Mouse (Mus musculus): ENCODE data around the gene 2310011J03Rik. TPM values are rescaled to one million over a fixed set of nuclear protein-coding genes. Genes with fewer than 3 reads are reported as not detected.

2310011J03Rik gene
- polyA plus RNA-seq, 1 experiment from 2014 or later, result 33.4 TPM

Small RNA genes lying within 50 kb of the gene (microRNA-seq; reads per million reads assigned to microRNA genes)
- gene Mir6911, result 2.3 reads per million, percentile 5 among the genes with 10 or more reads in this experiment

Other genes starting within 250 kb of the 2310011J03Rik start
- gene Sbno2, start 215.0 kb downstream of the 2310011J03Rik start, polyA plus RNA-seq (2015; fragmentation: Nextera tagmentation; extraction: Ambion mirVana), result 13.4 and 15.3 TPM in 2 replicates
- 17.7 and 20.7 TPM in 2 replicates for gene Stk11, start 204.7 kb downstream of the 2310011J03Rik start, polyA plus RNA-seq (2015; fragmentation: Nextera tagmentation; extraction: Ambion mirVana)
- gene Atp5d, start 181.9 kb downstream of the 2310011J03Rik start, polyA plus RNA-seq (2015; fragmentation: Nextera tagmentation; extraction: Ambion mirVana), result 391 and 394 TPM in 2 replicates
- 40.6 and 45.3 TPM in 2 replicates for gene Cbarp, start 179.7 kb downstream of the 2310011J03Rik start, polyA plus RNA-seq (2015; fragmentation: Nextera tagmentation; extraction: Ambion mirVana)
- 35.9 and 40.6 TPM in 2 replicates for gene Midn, start 172.3 kb downstream of the 2310011J03Rik start, polyA plus RNA-seq (2015; fragmentation: Nextera tagmentation; extraction: Ambion mirVana)
- 354 and 412 TPM in 2 replicates for gene Cirbp, start 154.6 kb downstream of the 2310011J03Rik start, polyA plus RNA-seq (2015; fragmentation: Nextera tagmentation; extraction: Ambion mirVana)
- 11.9 and 14.5 TPM in 2 replicates for gene 1600002K03Rik, start 147.6 kb downstream of the 2310011J03Rik start, polyA plus RNA-seq (2015; fragmentation: Nextera tagmentation; extraction: Ambion mirVana)
- 34.5 and 41.3 TPM in 2 replicates for gene Efna2, start 141.1 kb downstream of the 2310011J03Rik start, polyA plus RNA-seq (2015; fragmentation: Nextera tagmentation; extraction: Ambion mirVana)
- gene Mum1, start 94.1 kb downstream of the 2310011J03Rik start, polyA plus RNA-seq (2015; fragmentation: Nextera tagmentation; extraction: Ambion mirVana), result 91.4 and 98.4 TPM in 2 replicates
- 244 and 265 TPM in 2 replicates for gene Ndufs7, start 71.4 kb downstream of the 2310011J03Rik start, polyA plus RNA-seq (2015; fragmentation: Nextera tagmentation; extraction: Ambion mirVana)
- 20.9 and 22.3 TPM in 2 replicates for gene Gamt, start 59.5 kb downstream of the 2310011J03Rik start, polyA plus RNA-seq (2015; fragmentation: Nextera tagmentation; extraction: Ambion mirVana)
- 62.9 and 66.1 TPM in 2 replicates for gene Dazap1, start 59.1 kb downstream of the 2310011J03Rik start, polyA plus RNA-seq (2015; fragmentation: Nextera tagmentation; extraction: Ambion mirVana)
- gene Rps15, start 28.1 kb downstream of the 2310011J03Rik start, polyA plus RNA-seq (2015; fragmentation: Nextera tagmentation; extraction: Ambion mirVana), result 631 and 653 TPM in 2 replicates
- gene Apc2, start 24.6 kb downstream of the 2310011J03Rik start, polyA plus RNA-seq (2015; fragmentation: Nextera tagmentation; extraction: Ambion mirVana), result 182 and 209 TPM in 2 replicates
- gene Pcsk4, start 9.0 kb upstream of the 2310011J03Rik start, polyA plus RNA-seq (2015; fragmentation: Nextera tagmentation; extraction: Ambion mirVana), result 1.9 and 2.1 TPM in 2 replicates
- 3.0 and 3.1 TPM in 2 replicates for gene Reep6, start 9.4 kb upstream of the 2310011J03Rik start, polyA plus RNA-seq (2015; fragmentation: Nextera tagmentation; extraction: Ambion mirVana)
- 0.39 and 0.61 TPM in 2 replicates for gene Adamtsl5, start 27.9 kb upstream of the 2310011J03Rik start, polyA plus RNA-seq (2015; fragmentation: Nextera tagmentation; extraction: Ambion mirVana)
- 0.96 and 1.3 TPM in 2 replicates for gene Plk5, start 35.9 kb upstream of the 2310011J03Rik start, polyA plus RNA-seq (2015; fragmentation: Nextera tagmentation; extraction: Ambion mirVana)
- gene Mex3d, start 67.1 kb upstream of the 2310011J03Rik start, polyA plus RNA-seq (2015; fragmentation: Nextera tagmentation; extraction: Ambion mirVana), result 15.9 and 18.6 TPM in 2 replicates
- 243 and 257 TPM in 2 replicates for gene Mbd3, start 79.0 kb upstream of the 2310011J03Rik start, polyA plus RNA-seq (2015; fragmentation: Nextera tagmentation; extraction: Ambion mirVana)
- 518 and 572 TPM in 2 replicates for gene Uqcr11, start 86.3 kb upstream of the 2310011J03Rik start, polyA plus RNA-seq (2015; fragmentation: Nextera tagmentation; extraction: Ambion mirVana)
- gene Tcf3, start 113.1 kb upstream of the 2310011J03Rik start, polyA plus RNA-seq (2015; fragmentation: Nextera tagmentation; extraction: Ambion mirVana), result 67.7 and 82.3 TPM in 2 replicates
- gene Onecut3, start 174.3 kb upstream of the 2310011J03Rik start, polyA plus RNA-seq (2015; fragmentation: Nextera tagmentation; extraction: Ambion mirVana), result 2.6 and 3.0 TPM in 2 replicates
- 0.94 and 1.1 TPM in 2 replicates for gene Atp8b3, start 218.6 kb upstream of the 2310011J03Rik start, polyA plus RNA-seq (2015; fragmentation: Nextera tagmentation; extraction: Ambion mirVana)
- gene Rexo1, start 241.0 kb upstream of the 2310011J03Rik start, polyA plus RNA-seq (2015; fragmentation: Nextera tagmentation; extraction: Ambion mirVana), result 28.8 and 32.6 TPM in 2 replicates

Measured in midbrain, embryonic 13.5 days (tissue).